Mouse (Mus musculus) G1E (cell line): Measurements from ENCODE around the gene Lgals4.

Source experiments
- CTCF ChIP-seq: IDR thresholded peaks from 2 replicates; pipeline ENCODE4 v1.5.1; 2012; ENCODE audit warnings: low read depth, low read length, inconsistent platforms, mixed read lengths
- GATA1 ChIP-seq: IDR thresholded peaks from 2 replicates; pipeline ENCODE4 v1.6.1; 2012; ENCODE audit warnings: borderline replicate concordance, low read length, inconsistent platforms, mixed read lengths
- GATA2 ChIP-seq: IDR thresholded peaks from 2 replicates; pipeline ENCODE4 v1.6.1; 2012; ENCODE audit warnings: low read depth, low read length, inconsistent platforms, borderline replicate concordance
- POLR2AphosphoS5 ChIP-seq: IDR thresholded peaks from 2 replicates; pipeline ENCODE4 v1.6.1; 2012; ENCODE audit warnings: low read depth, low read length, inconsistent platforms; ENCODE audit not compliant: insufficient replicate concordance
- TAL1 ChIP-seq: conservative IDR thresholded peaks from 2 replicates; pipeline ENCODE4 v1.6.1; 2012; ENCODE audit warnings: low read depth, low read length, inconsistent platforms, mixed read lengths

DNA sequence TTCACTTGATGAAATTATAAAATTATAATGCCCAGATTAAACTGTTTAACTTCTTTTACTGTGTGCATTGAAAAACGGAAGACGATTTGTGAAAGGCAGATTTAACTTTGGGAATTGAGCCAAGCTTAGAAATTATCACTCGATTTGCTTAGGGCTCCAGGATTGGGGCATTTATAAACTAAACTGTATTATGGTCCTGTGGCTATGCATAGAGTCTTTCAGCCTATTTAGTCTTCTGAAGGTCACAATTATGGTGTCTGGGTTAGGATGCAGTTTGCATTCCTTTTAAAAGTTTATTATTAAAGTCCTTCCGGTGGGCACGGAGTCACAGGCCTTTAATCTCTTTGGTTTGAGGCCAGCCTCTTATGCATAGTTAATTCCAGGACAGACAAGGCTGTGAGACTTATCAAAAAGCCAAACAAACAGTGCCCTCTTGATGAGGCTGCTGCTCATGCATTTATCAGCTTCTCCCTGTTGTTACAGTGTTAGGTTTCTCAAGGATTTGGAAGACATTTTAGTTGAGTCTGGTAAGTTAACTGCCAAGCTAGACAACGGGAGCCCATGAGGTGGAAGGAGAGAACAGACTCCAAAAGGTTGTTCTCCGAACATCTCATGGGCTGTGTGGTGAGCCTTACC lies 21.9 kb upstream of the Lgals4 start:
- TF ChIP-seq CTCF (no peak), TAL1 (no peak), POLR2AphosphoS5 (no peak), GATA1 (no peak), GATA2 (no peak)
